8 mouse cellular contexts compared by ENCODE assay signal in genomic region chr4:151860441-151861331, GRCm38 (mm10). TPM values are rescaled to one million over a fixed set of nuclear protein-coding genes. Genes with fewer than 3 reads are reported as not detected.
DNase-seq lines count a peak whose midpoint lies in the region; ATAC-seq and TF ChIP-seq lines count a peak whose summit lies in the region.

No protein-coding gene starts in this region.

- WGBS in heart, embryonic 12.5 days, result 3% methylated on average over 42 of the region's 63 CpGs
- 2% methylated on average over 39 of the region's 63 CpGs for WGBS in kidney, embryonic 16.5 days
- WGBS in lung, postnatal 0 days, result 3% methylated on average over 29 of the region's 63 CpGs

- peak overlapping the region; percentile 92 for H3K4me2 ChIP-seq in heart, embryonic 12.5 days
- peak overlapping the region; percentile 97 for H3K4me2 ChIP-seq in kidney, embryonic 16.5 days (replicated peaks; ENCODE audit: low read depth, low read length)
- H3K4me2 ChIP-seq in lung, postnatal 0 days (replicated peaks; ENCODE audit: low read depth, low read length), result peak overlapping the region; percentile 98

- no peaks in the 10 kb centered on the region for H3K9me3 ChIP-seq in heart, embryonic 12.5 days (replicated peaks)
- no peaks in the 10 kb centered on the region for H3K9me3 ChIP-seq in kidney, embryonic 16.5 days (ENCODE audit: low read length)
- H3K9me3 ChIP-seq in lung, postnatal 0 days (ENCODE audit: low read length), result no peaks in the 10 kb centered on the region

- peaks cover 35% of the 10 kb centered on the region for H3K4me1 ChIP-seq in heart, embryonic 12.5 days (replicated peaks)
- peaks cover 18% of the 10 kb centered on the region for H3K4me1 ChIP-seq in kidney, embryonic 16.5 days (ENCODE audit: insufficient read depth, low read length)
- peaks cover 3% of the 10 kb centered on the region; the same call in 1 of the 2 replicates for H3K4me1 ChIP-seq in lung, postnatal 0 days (ENCODE audit: insufficient read depth, low read depth, low read length)

- no peak for ATAC-seq in heart, embryonic 12.5 days (ENCODE audit: insufficient number of reproducible peaks, low FRiP score)
- ATAC-seq in kidney, embryonic 16.5 days (ENCODE audit: low FRiP score, low TSS enrichment), result no peak
- ATAC-seq in lung, postnatal 0 days, result no peak
- no peak for ATAC-seq in inflammation-experienced regulatory T-cells, adult 6 months

- peak overlapping the region; percentile 83 for H3K27ac ChIP-seq in heart, embryonic 12.5 days (ENCODE audit: poor library complexity, severe bottlenecking)
- H3K27ac ChIP-seq in kidney, embryonic 16.5 days (ENCODE audit: low read length), result peak overlapping the region; percentile 61
- H3K27ac ChIP-seq in lung, postnatal 0 days (ENCODE audit: low read length), result peak overlapping the region; percentile 87

- TF ChIP-seq CTCF in lung, postnatal 0 days (IDR thresholded peaks at IDR 0.05), result peak; percentile 54

- peak overlapping the region; percentile 92 for H3K9ac ChIP-seq in heart, embryonic 12.5 days
- peak overlapping the region; percentile 87 for H3K9ac ChIP-seq in kidney, embryonic 16.5 days (replicated peaks; ENCODE audit: low read length)
- peak overlapping the region; percentile 75 for H3K9ac ChIP-seq in lung, postnatal 0 days (replicated peaks; ENCODE audit: low read depth)

- H3K4me3 ChIP-seq in heart, embryonic 12.5 days, result peak overlapping the region; percentile 97
- H3K4me3 ChIP-seq in kidney, embryonic 16.5 days (ENCODE audit: low read length), result peak overlapping the region; percentile 82
- H3K4me3 ChIP-seq in lung, postnatal 0 days (ENCODE audit: low read depth, low read length), result peak overlapping the region; percentile 85

- peak; percentile 60 for DNase-seq in CD4-positive helper T cell, adult 2 months (ENCODE audit: low read depth, low spot score)
- peak; percentile 21 for DNase-seq in T-cell, adult 2 months (ENCODE audit: low spot score)
- peak; percentile 37 for DNase-seq in embryo, embryonic 9.5 days (ENCODE audit: extremely low spot score)
- DNase-seq in lung, postnatal 0 days (ENCODE audit: low spot score), result peak; percentile 76
- DNase-seq in right cerebral cortex, postnatal 4 days, result peak; percentile 26

- TF ChIP-seq EP300 in lung, postnatal 0 days (IDR thresholded peaks at IDR 0.05), result no peak

- H3K27me3 ChIP-seq in heart, embryonic 12.5 days (replicated peaks), result 0 out of 2 replicates have a peak, but pooled peaks cover 2% of the 10 kb centered on the region
- H3K27me3 ChIP-seq in kidney, embryonic 16.5 days (ENCODE audit: insufficient read depth, low read length), result no peaks in the 10 kb centered on the region
- H3K27me3 ChIP-seq in lung, postnatal 0 days (replicated peaks; ENCODE audit: insufficient read depth, low read length), result no peaks in the 10 kb centered on the region

- H3K36me3 ChIP-seq in heart, embryonic 12.5 days, result peaks cover 6% of the 10 kb centered on the region; the same call in 1 of the 2 replicates
- H3K36me3 ChIP-seq in kidney, embryonic 16.5 days (ENCODE audit: insufficient read depth, low read length), result no peaks in the 10 kb centered on the region
- no peaks in the 10 kb centered on the region for H3K36me3 ChIP-seq in lung, postnatal 0 days (ENCODE audit: insufficient read depth, low read length)

RNA-seq across cellular contexts. Expression of gene Camta1, which starts 1.0 kb away (rescaled TPM):
- 159 and 165 TPM in 2 replicates for polyA plus RNA-seq in heart, embryonic 12.5 days (2016; fragmentation: Nextera tagmentation; extraction: Ambion mirVana)
- 80.7 and 83.5 TPM in 2 replicates for polyA plus RNA-seq in kidney, embryonic 16.5 days (2015; fragmentation: Nextera tagmentation; extraction: Ambion mirVana)
- polyA plus RNA-seq in lung, postnatal 0 days (2015; fragmentation: Nextera tagmentation; extraction: Ambion mirVana), result 79.1 and 86.4 TPM in 2 replicates
- polyA plus RNA-seq in inflammation-experienced regulatory T-cells, adult 6 months (2017; shearing (Covaris generic)), result 10 to 100 TPM; 39.6 to 58.9 (median 48.7) TPM

Comparison
In these comparisons a context has a peak if more than half of its experiments do, and no peak if none do; other contexts are left out.
1. DNase-seq: peak in every context shown above with its lines; median percentile 76 in lung, postnatal 0 days; 60 in CD4-positive helper T cell, adult 2 months; 37 in embryo, embryonic 9.5 days; 26 in right cerebral cortex, postnatal 4 days; 21 in T-cell, adult 2 months.